Mouse (Mus musculus): ENCODE results near the gene Dad1. TPM values are rescaled to one million over a fixed set of nuclear protein-coding genes. Genes with fewer than 3 reads are reported as not detected.

Gene Dad1
- polyA plus RNA-seq, 1 experiment = 309 TPM

- 61% methylated on average over 8 of the region's 8 CpGs for WGBS
- H3K4me3 ChIP-seq (ENCODE audit: extremely low read depth, insufficient read depth, insufficient read length) = no peak overlapping the region
- TF ChIP-seq CTCF (IDR thresholded peaks at IDR 0.05; ENCODE audit: extremely low read depth, insufficient read depth, insufficient read length, insufficient replicate concordance) (no peak), POLR2A (IDR thresholded peaks at IDR 0.05; ENCODE audit: low read depth, low read length) (no peak)
- H3K27me3 ChIP-seq (ENCODE audit: control insufficient read depth, insufficient read depth, low read length) = no peaks in the 10 kb centered on the region
- no peaks in the 10 kb centered on the region for H3K4me1 ChIP-seq (ENCODE audit: control insufficient read depth, insufficient read depth, insufficient read length)
- no peaks in the 10 kb centered on the region for H3K36me3 ChIP-seq (ENCODE audit: control insufficient read depth, insufficient read depth, low read length)
- H3K27ac ChIP-seq (ENCODE audit: insufficient read depth, low read length) = peak overlapping the region; percentile 58
- DNase-seq (ENCODE audit: low read depth in 1 of 2, low spot score in 2 of 2) = no peak
Observed at GRCm38 (mm10) chr14:54204311-54204710, 49.6 kb downstream of the Dad1 start.

DNA sequence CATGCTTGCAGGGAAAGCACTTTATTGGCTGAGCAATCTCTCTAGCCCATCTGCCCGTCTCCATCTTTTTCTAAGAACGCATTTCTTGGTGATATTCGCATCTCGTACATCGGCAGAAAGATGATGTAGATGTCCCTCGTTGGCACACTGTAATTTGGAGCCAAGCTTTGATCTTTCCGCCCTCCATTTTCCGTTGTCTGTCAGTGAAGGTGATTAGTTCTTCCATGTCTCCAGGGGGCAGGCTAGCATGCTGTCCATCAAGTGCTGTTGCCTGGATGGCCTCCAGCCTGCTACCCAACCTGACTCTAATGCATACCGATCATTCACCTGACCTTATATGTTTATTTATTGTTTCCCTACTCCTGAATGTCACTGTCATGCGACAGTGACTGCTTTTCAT, 50.1 kb downstream of the Dad1 start:
- WGBS = 83% methylated on average over 10 of the region's 10 CpGs
- DNase-seq (ENCODE audit: low read depth in 1 of 2, low spot score in 2 of 2) = no peak

GRCm38 (mm10) chr14:54203207-54203606, 50.7 kb downstream of the Dad1 start:
- 87% methylated on average over 6 of the region's 6 CpGs for WGBS
- TF ChIP-seq CTCF (IDR thresholded peaks at IDR 0.05; ENCODE audit: extremely low read depth, insufficient read depth, insufficient read length, insufficient replicate concordance) (no peak), POLR2A (IDR thresholded peaks at IDR 0.05; ENCODE audit: low read depth, low read length) (no peak)
- Histone ChIP-seq H3K4me3 (ENCODE audit: extremely low read depth, insufficient read depth, insufficient read length) (peak overlapping the region; percentile 4; the same call in 1 of the 2 replicates), H3K4me1 (ENCODE audit: control insufficient read depth, insufficient read depth, insufficient read length) (no peaks in the 10 kb centered on the region), H3K36me3 (ENCODE audit: control insufficient read depth, insufficient read depth, low read length) (no peaks in the 10 kb centered on the region), H3K27ac (ENCODE audit: insufficient read depth, low read length) (peak overlapping the region; percentile 73), H3K27me3 (ENCODE audit: control insufficient read depth, insufficient read depth, low read length) (no peaks in the 10 kb centered on the region)
- DNase-seq (ENCODE audit: low read depth in 1 of 2, low spot score in 2 of 2) = no peak

More for the DNA sequence above, 50.1 kb downstream of the Dad1 start:
- TF ChIP-seq POLR2A (IDR thresholded peaks at IDR 0.05; ENCODE audit: low read depth, low read length) (no peak), CTCF (IDR thresholded peaks at IDR 0.05; ENCODE audit: extremely low read depth, insufficient read depth, insufficient read length, insufficient replicate concordance) (no peak)
- H3K4me3 ChIP-seq (ENCODE audit: extremely low read depth, insufficient read depth, insufficient read length) = peak overlapping the region; percentile 10; the same call in 1 of the 2 replicates
- no peaks in the 10 kb centered on the region for H3K36me3 ChIP-seq (ENCODE audit: control insufficient read depth, insufficient read depth, low read length)
- H3K27me3 ChIP-seq (ENCODE audit: control insufficient read depth, insufficient read depth, low read length) = no peaks in the 10 kb centered on the region
- no peaks in the 10 kb centered on the region for H3K4me1 ChIP-seq (ENCODE audit: control insufficient read depth, insufficient read depth, insufficient read length)
- peak overlapping the region; percentile 73 for H3K27ac ChIP-seq (ENCODE audit: insufficient read depth, low read length)

GRCm38 (mm10) chr14:54200363-54200762, 53.5 kb downstream of the Dad1 start:
- no peak for DNase-seq (ENCODE audit: low read depth in 1 of 2, low spot score in 2 of 2)

GRCm38 (mm10) chr14:54199662-54200061, 54.2 kb downstream of the Dad1 start:
- no peaks in the 10 kb centered on the region; the same call in 1 of the 2 replicates for H3K36me3 ChIP-seq (ENCODE audit: control insufficient read depth, insufficient read depth, low read length)
- no peaks in the 10 kb centered on the region for H3K27me3 ChIP-seq (ENCODE audit: control insufficient read depth, insufficient read depth, low read length)
- TF ChIP-seq CTCF (IDR thresholded peaks at IDR 0.05; ENCODE audit: extremely low read depth, insufficient read depth, insufficient read length, insufficient replicate concordance) = no peak
- no peak for TF ChIP-seq POLR2A (IDR thresholded peaks at IDR 0.05; ENCODE audit: low read depth, low read length)
- H3K4me1 ChIP-seq (ENCODE audit: control insufficient read depth, insufficient read depth, insufficient read length) = no peaks in the 10 kb centered on the region
- WGBS = 76% methylated on average over 8 of the region's 8 CpGs
- H3K27ac ChIP-seq (ENCODE audit: insufficient read depth, low read length) = peak overlapping the region; percentile 75
- no peak for DNase-seq (ENCODE audit: low read depth in 1 of 2, low spot score in 2 of 2)
- peak overlapping the region; percentile 17; the same call in 1 of the 2 replicates for H3K4me3 ChIP-seq (ENCODE audit: extremely low read depth, insufficient read depth, insufficient read length)

More at GRCm38 (mm10) chr14:54200363-54200762, 53.5 kb downstream of the Dad1 start:
- 83% methylated on average over 8 of the region's 8 CpGs for WGBS
- Histone ChIP-seq H3K27me3 (ENCODE audit: control insufficient read depth, insufficient read depth, low read length) (no peaks in the 10 kb centered on the region), H3K4me3 (ENCODE audit: extremely low read depth, insufficient read depth, insufficient read length) (peak overlapping the region; percentile 23), H3K27ac (ENCODE audit: insufficient read depth, low read length) (peak overlapping the region; percentile 74), H3K4me1 (ENCODE audit: control insufficient read depth, insufficient read depth, insufficient read length) (no peaks in the 10 kb centered on the region), H3K36me3 (ENCODE audit: control insufficient read depth, insufficient read depth, low read length) (no peaks in the 10 kb centered on the region; the same call in 1 of the 2 replicates)
- TF ChIP-seq POLR2A (IDR thresholded peaks at IDR 0.05; ENCODE audit: low read depth, low read length) (no peak), CTCF (IDR thresholded peaks at IDR 0.05; ENCODE audit: extremely low read depth, insufficient read depth, insufficient read length, insufficient replicate concordance) (no peak)

DNA sequence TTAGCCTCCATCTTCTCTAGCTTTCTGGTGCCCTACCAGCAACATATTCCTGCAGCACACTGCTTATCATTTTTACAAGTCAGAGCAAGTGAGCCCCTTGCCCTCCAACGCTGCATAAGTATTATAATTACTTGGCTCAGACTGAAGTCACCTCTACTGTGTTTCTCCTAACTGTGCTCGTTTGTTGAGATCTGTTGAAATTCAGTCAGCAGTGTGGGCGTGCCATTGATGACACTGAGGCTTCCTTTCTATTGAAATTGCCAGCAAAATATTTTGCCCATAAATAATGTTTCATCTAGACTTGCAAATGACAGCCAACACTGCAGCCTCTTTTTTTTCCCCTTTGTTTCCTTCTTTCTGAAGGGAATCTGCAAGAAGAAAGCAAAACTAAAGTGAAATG, 56.2 kb downstream of the Dad1 start:
- DNase-seq (ENCODE audit: low read depth in 1 of 2, low spot score in 2 of 2) = no peak
- WGBS = 68% methylated on average over 3 of the region's 3 CpGs
- Histone ChIP-seq H3K36me3 (ENCODE audit: control insufficient read depth, insufficient read depth, low read length) (no peaks in the 10 kb centered on the region; the same call in 1 of the 2 replicates), H3K4me1 (ENCODE audit: control insufficient read depth, insufficient read depth, insufficient read length) (no peaks in the 10 kb centered on the region), H3K27ac (ENCODE audit: insufficient read depth, low read length) (peak overlapping the region; percentile 67), H3K27me3 (ENCODE audit: control insufficient read depth, insufficient read depth, low read length) (no peaks in the 10 kb centered on the region), H3K4me3 (ENCODE audit: extremely low read depth, insufficient read depth, insufficient read length) (no peak overlapping the region)
- no peak for TF ChIP-seq POLR2A (IDR thresholded peaks at IDR 0.05; ENCODE audit: low read depth, low read length)
- no peak for TF ChIP-seq CTCF (IDR thresholded peaks at IDR 0.05; ENCODE audit: extremely low read depth, insufficient read depth, insufficient read length, insufficient replicate concordance)

DNA sequence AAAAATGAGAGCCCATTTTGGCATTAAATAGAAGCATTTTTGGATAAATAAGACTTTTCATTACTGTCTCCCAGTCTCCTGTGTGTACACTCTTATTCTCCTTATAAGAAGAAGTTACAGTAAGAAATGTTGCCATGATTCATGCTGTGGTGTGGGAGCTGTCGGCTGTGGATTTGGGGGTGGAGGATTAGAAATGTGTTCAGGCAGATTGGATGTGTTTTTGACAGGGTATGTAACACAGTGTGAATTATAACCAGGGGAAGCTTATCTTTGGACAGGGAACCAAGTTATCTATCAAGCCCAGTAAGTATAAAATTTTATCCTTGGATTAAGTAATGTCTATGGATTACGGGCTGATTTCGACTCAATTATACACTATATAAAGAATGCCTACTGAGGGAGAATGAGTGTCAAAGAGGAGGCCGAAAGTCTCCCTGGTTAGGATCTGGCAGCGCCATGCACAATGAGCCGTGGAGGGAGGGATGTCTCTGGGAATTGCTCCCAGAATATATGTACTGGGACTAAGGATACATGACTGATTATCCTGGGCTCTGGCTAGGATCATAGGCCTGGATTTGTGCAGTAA, 58.0 kb downstream of the Dad1 start:
- H3K4me1 ChIP-seq (ENCODE audit: control insufficient read depth, insufficient read depth, insufficient read length) = no peaks in the 10 kb centered on the region
- no peaks in the 10 kb centered on the region for H3K27me3 ChIP-seq (ENCODE audit: control insufficient read depth, insufficient read depth, low read length)
- WGBS = 81% methylated on average over 6 of the region's 6 CpGs
- DNase-seq (ENCODE audit: low read depth in 1 of 2, low spot score in 2 of 2) = no peak
- H3K4me3 ChIP-seq (ENCODE audit: extremely low read depth, insufficient read depth, insufficient read length) = peak overlapping the region; percentile 2; the same call in 1 of the 2 replicates
- peak overlapping the region; percentile 60 for H3K27ac ChIP-seq (ENCODE audit: insufficient read depth, low read length)
- TF ChIP-seq CTCF (IDR thresholded peaks at IDR 0.05; ENCODE audit: extremely low read depth, insufficient read depth, insufficient read length, insufficient replicate concordance) (no peak), POLR2A (IDR thresholded peaks at IDR 0.05; ENCODE audit: low read depth, low read length) (no peak)
- H3K36me3 ChIP-seq (ENCODE audit: control insufficient read depth, insufficient read depth, low read length) = no peaks in the 10 kb centered on the region; the same call in 1 of the 2 replicates
